Mouse (Mus musculus) midbrain, embryonic 13.5 days (tissue): ENCODE measurements around the gene Lifr. TPM values are rescaled to one million over a fixed set of nuclear protein-coding genes. Genes with fewer than 3 reads are reported as not detected.

Experiments
- ATAC-seq: fragments of 200-750 bp; cut with Nextera tagmentation; 2 replicates; pipeline ENCODE4 v1.8.0; 2017; ENCODE audit warnings: mild to moderate bottlenecking, moderate TSS enrichment, moderate library complexity
- H3K27ac ChIP-seq: fragments of 300-500 bp; sonication (generic); 2 replicates; pipeline ENCODE4 v1.5.1; 2015; ENCODE audit warnings: inconsistent platforms, mild to moderate bottlenecking, moderate library complexity
- H3K27me3 ChIP-seq: fragments of 300-500 bp; sonication (generic); 2 replicates; pipeline ENCODE4 v1.6.1; 2015; ENCODE audit warnings: mild to moderate bottlenecking, inconsistent platforms
- H3K36me3 ChIP-seq: fragments of 300-500 bp; sonication (generic); 2 replicates; pipeline ENCODE4 v1.6.1; 2015; ENCODE audit warnings: mild to moderate bottlenecking, inconsistent platforms
- H3K4me1 ChIP-seq: fragments of 300-500 bp; sonication (generic); replicated peaks from 2 replicates; pipeline ENCODE4 v1.6.1; 2015; ENCODE audit warnings: inconsistent platforms
- H3K4me2 ChIP-seq: fragments of 300-500 bp; sonication (generic); replicated peaks from 2 replicates; pipeline ENCODE4 v1.6.1; 2015; ENCODE audit warnings: moderate library complexity, mild to moderate bottlenecking, inconsistent platforms
- H3K4me3 ChIP-seq: fragments of 300-500 bp; sonication (generic); replicated peaks from 2 replicates; pipeline ENCODE4 v1.5.1; 2015; ENCODE audit warnings: mild to moderate bottlenecking, inconsistent platforms
- H3K9ac ChIP-seq: fragments of 300-500 bp; sonication (generic); replicated peaks from 2 replicates; pipeline ENCODE4 v1.6.1; 2015; ENCODE audit warnings: mild to moderate bottlenecking, inconsistent platforms
- H3K9me3 ChIP-seq: fragments of 300-500 bp; sonication (generic); 2 replicates; pipeline ENCODE4 v1.6.1; 2016; ENCODE audit warnings: mild to moderate bottlenecking, inconsistent platforms
- WGBS: fragments of 180-500 bp; shearing (Covaris S2); methylation state at CpG from one replicate; pipeline ENCODE4 v1.1.7; 2015; 5-methylcytosine and 5-hydroxymethylcytosine counted together
- polyA plus RNA-seq: library from polyadenylated mRNA; unstranded; fragments of >200 nt; fragmentation: Nextera tagmentation; extraction: Ambion mirVana; gene quantifications from 2 replicates; pipeline ENCODE4 v1.2.1, GENCODE M21; 2015

Gene Lifr
- polyA plus RNA-seq, 1 experiment from 2014 or later: 8.2 TPM

GRCm38 (mm10) chr15:7201421-7202380 is 111.3 kb downstream of the Lifr start:
- H3K27me3 ChIP-seq: no peaks in the 10 kb centered on the region
- WGBS: 55% methylated on average over 9 of the region's 9 CpGs
- no peak overlapping the region for H3K4me2 ChIP-seq
- H3K4me3 ChIP-seq: no peak overlapping the region
- H3K9ac ChIP-seq: no peak overlapping the region
- ATAC-seq: no peak
- H3K36me3 ChIP-seq: no peaks in the 10 kb centered on the region
- H3K27ac ChIP-seq: no peak overlapping the region; the same call in 1 of the 2 replicates
- peaks cover 35% of the 10 kb centered on the region for H3K4me1 ChIP-seq
- H3K9me3 ChIP-seq: no peaks in the 10 kb centered on the region

- ATAC-seq: no peak
- peaks cover 34% of the 10 kb centered on the region for H3K4me1 ChIP-seq
- no peaks in the 10 kb centered on the region for H3K9me3 ChIP-seq
- 87% methylated on average over 5 of the region's 5 CpGs for WGBS
- no peak overlapping the region for H3K27ac ChIP-seq
- H3K4me3 ChIP-seq: no peak overlapping the region
- no peaks in the 10 kb centered on the region for H3K36me3 ChIP-seq
- no peak overlapping the region for H3K4me2 ChIP-seq
- H3K27me3 ChIP-seq: no peaks in the 10 kb centered on the region
- H3K9ac ChIP-seq: no peak overlapping the region
These were observed 112.6 kb downstream of the Lifr start for GRCm38 (mm10) chr15:7202981-7203380.

- no peak for ATAC-seq
- peak overlapping the region; percentile 5; the same call in 1 of the 2 replicates for H3K27ac ChIP-seq
- no peaks in the 10 kb centered on the region for H3K9me3 ChIP-seq
- no peak overlapping the region for H3K4me2 ChIP-seq
- 78% methylated on average over 9 of the region's 9 CpGs for WGBS
- H3K4me1 ChIP-seq: peaks cover 28% of the 10 kb centered on the region
- no peak overlapping the region for H3K4me3 ChIP-seq
- no peak overlapping the region for H3K9ac ChIP-seq
- H3K36me3 ChIP-seq: no peaks in the 10 kb centered on the region
- H3K27me3 ChIP-seq: no peaks in the 10 kb centered on the region
These were observed 113.4 kb downstream of the Lifr start for GRCm38 (mm10) chr15:7203606-7204330.

GRCm38 (mm10) chr15:7204917-7205316 is 114.5 kb downstream of the Lifr start:
- no peak overlapping the region for H3K9ac ChIP-seq
- H3K4me3 ChIP-seq: no peak overlapping the region
- no peaks in the 10 kb centered on the region for H3K36me3 ChIP-seq
- H3K4me1 ChIP-seq: peaks cover 18% of the 10 kb centered on the region
- WGBS: 64% methylated on average over 13 of the region's 13 CpGs
- H3K4me2 ChIP-seq: no peak overlapping the region
- peak; percentile 46; the same call in 1 of the 2 replicates for ATAC-seq
- H3K27me3 ChIP-seq: no peaks in the 10 kb centered on the region
- no peak overlapping the region for H3K27ac ChIP-seq
- H3K9me3 ChIP-seq: no peaks in the 10 kb centered on the region

GRCm38 (mm10) chr15:7206110-7206509 is 115.7 kb downstream of the Lifr start:
- Histone ChIP-seq H3K27ac (no peak overlapping the region), H3K4me3 (no peak overlapping the region), H3K9ac (no peak overlapping the region), H3K4me1 (peaks cover 17% of the 10 kb centered on the region), H3K27me3 (no peaks in the 10 kb centered on the region), H3K9me3 (no peaks in the 10 kb centered on the region), H3K4me2 (no peak overlapping the region), H3K36me3 (no peaks in the 10 kb centered on the region)
- no peak for ATAC-seq
- WGBS: 54% methylated on average over 5 of the region's 5 CpGs

- no peak overlapping the region for H3K4me2 ChIP-seq
- 84% methylated on average over 7 of the region's 7 CpGs for whole genome bisulfite sequencing
These were observed 116.9 kb downstream of the Lifr start for GRCm38 (mm10) chr15:7207292-7207691.

GRCm38 (mm10) chr15:7208180-7208579 is 117.8 kb downstream of the Lifr start:
- Histone ChIP-seq H3K9me3 (no peaks in the 10 kb centered on the region), H3K36me3 (no peaks in the 10 kb centered on the region), H3K27me3 (no peaks in the 10 kb centered on the region), H3K4me3 (no peak overlapping the region), H3K4me2 (no peak overlapping the region), H3K27ac (no peak overlapping the region), H3K9ac (no peak overlapping the region), H3K4me1 (peaks cover 7% of the 10 kb centered on the region)
- ATAC-seq: no peak
- WGBS: 87% methylated on average over 9 of the region's 9 CpGs

More at GRCm38 (mm10) chr15:7207292-7207691, 116.9 kb downstream of the Lifr start:
- no peaks in the 10 kb centered on the region for H3K9me3 ChIP-seq
- peaks cover 8% of the 10 kb centered on the region for H3K4me1 ChIP-seq
- no peak for ATAC-seq
- H3K27me3 ChIP-seq: no peaks in the 10 kb centered on the region
- no peak overlapping the region for H3K4me3 ChIP-seq
- no peak overlapping the region for H3K27ac ChIP-seq
- H3K36me3 ChIP-seq: no peaks in the 10 kb centered on the region
- H3K9ac ChIP-seq: no peak overlapping the region

GRCm38 (mm10) chr15:7213683-7214082 is 123.3 kb downstream of the Lifr start:
- no peak overlapping the region for H3K4me3 ChIP-seq
- no peaks in the 10 kb centered on the region for H3K9me3 ChIP-seq
- H3K4me2 ChIP-seq: no peak overlapping the region
- ATAC-seq: peak; percentile 70
- H3K27ac ChIP-seq: no peak overlapping the region
- H3K27me3 ChIP-seq: no peaks in the 10 kb centered on the region
- no peaks in the 10 kb centered on the region for H3K36me3 ChIP-seq
- no peak overlapping the region for H3K9ac ChIP-seq
- 24% methylated on average over 1 of the region's 1 CpGs for WGBS
- no peaks in the 10 kb centered on the region for H3K4me1 ChIP-seq

- peak; percentile 48; the same call in 1 of the 2 replicates for ATAC-seq
- Histone ChIP-seq H3K4me3 (no peak overlapping the region), H3K9me3 (no peaks in the 10 kb centered on the region), H3K4me2 (no peak overlapping the region), H3K4me1 (no peaks in the 10 kb centered on the region), H3K27me3 (no peaks in the 10 kb centered on the region), H3K27ac (no peak overlapping the region), H3K9ac (no peak overlapping the region), H3K36me3 (no peaks in the 10 kb centered on the region)
- 94% methylated on average over 3 of the region's 3 CpGs for WGBS
These were observed 125.4 kb downstream of the Lifr start for GRCm38 (mm10) chr15:7215845-7216244.

GRCm38 (mm10) chr15:7216581-7217272 is 126.3 kb downstream of the Lifr start:
- Histone ChIP-seq H3K9me3 (no peaks in the 10 kb centered on the region), H3K36me3 (no peaks in the 10 kb centered on the region), H3K27ac (no peak overlapping the region), H3K9ac (no peak overlapping the region), H3K27me3 (no peaks in the 10 kb centered on the region), H3K4me1 (no peaks in the 10 kb centered on the region), H3K4me3 (no peak overlapping the region), H3K4me2 (no peak overlapping the region)
- no peak for ATAC-seq
- 87% methylated on average over 9 of the region's 9 CpGs for WGBS

- 90% methylated on average over 6 of the region's 6 CpGs for WGBS
- Histone ChIP-seq H3K4me1 (no peaks in the 10 kb centered on the region; the same call in 1 of the 2 replicates), H3K27me3 (no peaks in the 10 kb centered on the region), H3K4me3 (no peak overlapping the region), H3K9me3 (no peaks in the 10 kb centered on the region), H3K4me2 (no peak overlapping the region), H3K27ac (no peak overlapping the region), H3K36me3 (no peaks in the 10 kb centered on the region), H3K9ac (no peak overlapping the region)
- ATAC-seq: no peak
These were observed 126.8 kb downstream of the Lifr start for GRCm38 (mm10) chr15:7217273-7217598.

- no peak for ATAC-seq
- 44% methylated on average over 11 of the region's 11 CpGs for WGBS
These were observed 132.4 kb downstream of the Lifr start for GRCm38 (mm10) chr15:7222809-7223208.

More at GRCm38 (mm10) chr15:7222809-7223208, 132.4 kb downstream of the Lifr start:
- Histone ChIP-seq H3K9ac (no peak overlapping the region), H3K27me3 (0 out of 2 replicates have a peak, but pooled peaks cover 3% of the 10 kb centered on the region), H3K9me3 (no peaks in the 10 kb centered on the region), H3K36me3 (no peaks in the 10 kb centered on the region), H3K4me1 (peaks cover 6% of the 10 kb centered on the region), H3K4me3 (no peak overlapping the region), H3K27ac (no peak overlapping the region), H3K4me2 (no peak overlapping the region)
